Mouse (Mus musculus) embryonic fibroblast, embryonic 13.5 days (primary cell): ENCODE data around the gene Yrdc.

Experiments
- CTCF ChIP-seq: IDR thresholded peaks from 2 replicates; pipeline ENCODE4 v1.5.1; 2011; ENCODE audit warnings: mild to moderate bottlenecking, control low read depth, low read length, moderate library complexity, borderline replicate concordance; ENCODE audit not compliant: insufficient read depth
- POLR2A ChIP-seq: IDR thresholded peaks from 2 replicates; pipeline ENCODE4 v1.6.1; 2011; ENCODE audit warnings: low read depth, mild to moderate bottlenecking, control low read depth, low read length, moderate library complexity

DNA sequence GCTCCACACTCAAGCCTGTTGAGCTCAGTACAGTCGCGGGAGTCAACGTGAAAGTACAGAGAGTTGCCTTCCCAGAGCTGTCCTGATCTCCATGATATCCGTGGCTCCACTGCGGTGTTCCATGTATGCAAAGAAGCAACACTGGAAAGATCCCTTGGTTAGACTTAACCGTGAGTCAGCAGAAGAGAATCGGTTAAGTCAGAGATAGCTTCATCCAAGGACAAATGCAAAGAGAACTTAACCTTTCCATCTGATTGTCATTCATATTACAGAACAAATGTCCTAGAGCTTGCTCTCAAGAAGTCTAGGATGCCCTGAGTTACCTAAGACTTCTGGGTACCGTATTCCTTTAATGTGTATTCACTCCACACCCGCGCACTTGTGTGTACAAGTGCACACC, 17.7 kb upstream of the Yrdc start:
- no peak for TF ChIP-seq CTCF
- no peak for TF ChIP-seq POLR2A
